Mouse (Mus musculus) kidney, postnatal 10 days (tissue): ENCODE results near the gene Tbkbp1.

Experiments
- DNase-seq: peaks from one replicate; pipeline ENCODE4 v3.0.0; 2021; ENCODE audit warnings: mixed read lengths

Gene Tbkbp1

GRCm38 (mm10) chr11:97152662-97153287 lies 1.5 kb upstream of the Tbkbp1 start:
- DNase-seq: peak; percentile 37

- DNase-seq: peak; percentile 69
Observed at GRCm38 (mm10) chr11:97152023-97152426, 730 bp upstream of the Tbkbp1 start.

- peak; percentile 82 for DNase-seq
Observed at GRCm38 (mm10) chr11:97150411-97151330, 624 bp downstream of the Tbkbp1 start.

- DNase-seq: peak; percentile 93
Observed at GRCm38 (mm10) chr11:97149995-97150410, 1.3 kb downstream of the Tbkbp1 start.

GRCm38 (mm10) chr11:97149026-97149425 lies 2.3 kb downstream of the Tbkbp1 start:
- DNase-seq: no peak

- no peak for DNase-seq
Observed at GRCm38 (mm10) chr11:97148591-97148990, 2.7 kb downstream of the Tbkbp1 start.

GRCm38 (mm10) chr11:97147333-97147732 lies 4.0 kb downstream of the Tbkbp1 start:
- DNase-seq: no peak

GRCm38 (mm10) chr11:97146724-97147123 lies 4.6 kb downstream of the Tbkbp1 start:
- peak; percentile 84 for DNase-seq

- DNase-seq: no peak
Observed at GRCm38 (mm10) chr11:97145951-97146350, 5.3 kb downstream of the Tbkbp1 start.

GRCm38 (mm10) chr11:97145320-97145719 lies 6.0 kb downstream of the Tbkbp1 start:
- no peak for DNase-seq

GRCm38 (mm10) chr11:97143196-97143900 lies 7.9 kb downstream of the Tbkbp1 start:
- DNase-seq: no peak

- DNase-seq: no peak
Observed at GRCm38 (mm10) chr11:97142159-97142608, 9.1 kb downstream of the Tbkbp1 start.

GRCm38 (mm10) chr11:97140811-97141210 lies 10.5 kb downstream of the Tbkbp1 start:
- DNase-seq: no peak

- DNase-seq: no peak
Observed at GRCm38 (mm10) chr11:97139256-97139655, 12.0 kb downstream of the Tbkbp1 start.

GRCm38 (mm10) chr11:97138554-97139226 lies 12.6 kb downstream of the Tbkbp1 start:
- peak; percentile 55 for DNase-seq

- no peak for DNase-seq
Observed at GRCm38 (mm10) chr11:97133270-97133669, 18.0 kb downstream of the Tbkbp1 start.

- DNase-seq: no peak
Observed at GRCm38 (mm10) chr11:97132185-97132584, 19.1 kb downstream of the Tbkbp1 start.

- no peak for DNase-seq
Observed at GRCm38 (mm10) chr11:97131683-97132082, 19.6 kb downstream of the Tbkbp1 start.

- no peak for DNase-seq
Observed at GRCm38 (mm10) chr11:97130318-97130717, 21.0 kb downstream of the Tbkbp1 start.

- no peak for DNase-seq
Observed at GRCm38 (mm10) chr11:97128956-97129355, 22.3 kb downstream of the Tbkbp1 start.

GRCm38 (mm10) chr11:97127470-97128223 lies 23.6 kb downstream of the Tbkbp1 start:
- DNase-seq: no peak
